Mouse (Mus musculus) stomach, embryonic 16.5 days (tissue): ENCODE data around the gene Rptor. TPM values are rescaled to one million over a fixed set of nuclear protein-coding genes. Genes with fewer than 3 reads are reported as not detected.
A peak's percentile ranks its signal among the peaks of the same experiment; 100 is the strongest.

Experiments used
- ATAC-seq: fragments of 200-750 bp; cut with Nextera tagmentation; 2 replicates; pipeline ENCODE4 v1.8.0; 2017; ENCODE audit warnings: moderate number of reproducible peaks, moderate TSS enrichment; ENCODE audit not compliant: insufficient read depth, low FRiP score
- H3K27ac ChIP-seq: fragments of 300-500 bp; sonication (generic); 2 replicates; pipeline ENCODE4 v1.5.1; 2014; ENCODE audit warnings: low read length
- H3K27me3 ChIP-seq: fragments of 300-500 bp; sonication (generic); 2 replicates; pipeline ENCODE4 v1.6.1; 2014; ENCODE audit warnings: low read length, control low read depth, mixed read lengths; ENCODE audit not compliant: control insufficient read depth, insufficient read depth
- H3K36me3 ChIP-seq: fragments of 300-500 bp; sonication (generic); 2 replicates; pipeline ENCODE4 v1.6.1; 2014; ENCODE audit warnings: low read length; ENCODE audit not compliant: control insufficient read depth, insufficient read depth
- H3K4me1 ChIP-seq: fragments of 300-500 bp; sonication (generic); 2 replicates; pipeline ENCODE4 v1.6.1; 2014; ENCODE audit warnings: low read length, control low read depth, mixed read lengths; ENCODE audit not compliant: control insufficient read depth, insufficient read depth
- H3K4me2 ChIP-seq: fragments of 300-500 bp; sonication (generic); 2 replicates; pipeline ENCODE4 v1.6.1; 2014; ENCODE audit warnings: low read depth, low read length, mixed read lengths
- H3K4me3 ChIP-seq: fragments of 300-500 bp; sonication (generic); replicated peaks from 2 replicates; pipeline ENCODE4 v1.5.1; 2014; ENCODE audit warnings: mild to moderate bottlenecking, low read length
- H3K9ac ChIP-seq: fragments of 300-500 bp; sonication (generic); 2 replicates; pipeline ENCODE4 v1.6.1; 2014; ENCODE audit warnings: low read length
- H3K9me3 ChIP-seq: fragments of 300-500 bp; sonication (generic); replicated peaks from 2 replicates; pipeline ENCODE4 v1.6.1; 2016; ENCODE audit warnings: low read length, control low read depth; ENCODE audit not compliant: control insufficient read depth
- WGBS: fragments of 180-500 bp; shearing (Covaris S2); extraction: QIAGEN DNeasy Blood & Tissue Kit; methylation state at CpG from one replicate; pipeline ENCODE4 v1.1.7; 2014; 5-methylcytosine and 5-hydroxymethylcytosine counted together
- polyA plus RNA-seq: library from polyadenylated mRNA; unstranded; fragments of >200 nt; fragmentation: Nextera tagmentation; extraction: Ambion mirVana; gene quantifications from 2 replicates; pipeline ENCODE4 v1.2.1, GENCODE M21; 2015

The Rptor gene
- polyA plus RNA-seq, 1 experiment from 2014 or later = 6.1 TPM

GRCm38 (mm10) chr11:119912845-119913244 lies 310.1 kb downstream of the Rptor start:
- no peaks in the 10 kb centered on the region for H3K27me3 ChIP-seq
- peak overlapping the region; percentile 90 for H3K4me3 ChIP-seq
- H3K27ac ChIP-seq = peak overlapping the region; percentile 84; the same call in 1 of the 2 replicates
- WGBS = 13% methylated on average over 7 of the region's 7 CpGs
- H3K9ac ChIP-seq = peak overlapping the region; percentile 95
- peaks cover 30% of the 10 kb centered on the region for H3K4me1 ChIP-seq
- H3K36me3 ChIP-seq = 0 out of 2 replicates have a peak, but pooled peaks cover 8% of the 10 kb centered on the region
- H3K9me3 ChIP-seq = no peaks in the 10 kb centered on the region
- no peak for ATAC-seq
- H3K4me2 ChIP-seq = peak overlapping the region; percentile 64

GRCm38 (mm10) chr11:119913291-119913934 lies 310.7 kb downstream of the Rptor start, which contains the start of gene Chmp6:
Chmp6 (plus strand) TSS chr11:119913441.
- under 1% methylated on average over 48 of the region's 48 CpGs for WGBS

GRCm38 (mm10) chr11:119913935-119914314 lies 311.2 kb downstream of the Rptor start:
- peak overlapping the region; percentile 84 for H3K27ac ChIP-seq

More at GRCm38 (mm10) chr11:119913291-119913934, 310.7 kb downstream of the Rptor start, which contains the start of gene Chmp6:
- Histone ChIP-seq H3K4me2 (peak within 1 kb of the TSS; percentile 64), H3K27ac (peak within 1 kb of the TSS; percentile 84), H3K9ac (peak within 1 kb of the TSS; percentile 95), H3K4me3 (peak within 1 kb of the TSS; percentile 90), H3K36me3 (peaks cover 14% of the 10 kb centered on the region; the same call in 1 of the 2 replicates), H3K9me3 (no peaks in the 10 kb centered on the region), H3K4me1 (peaks cover 30% of the 10 kb centered on the region), H3K27me3 (no peaks in the 10 kb centered on the region)
- peak; percentile 74 for ATAC-seq

GRCm38 (mm10) chr11:119914381-119914780 lies 311.7 kb downstream of the Rptor start:
- H3K27ac ChIP-seq = peak overlapping the region; percentile 84
- H3K9ac ChIP-seq = peak overlapping the region; percentile 95
- no peaks in the 10 kb centered on the region for H3K27me3 ChIP-seq
- peak overlapping the region; percentile 90 for H3K4me3 ChIP-seq
- H3K36me3 ChIP-seq = peaks cover 20% of the 10 kb centered on the region; the same call in 1 of the 2 replicates
- H3K4me2 ChIP-seq = peak overlapping the region; percentile 64
- peaks cover 30% of the 10 kb centered on the region for H3K4me1 ChIP-seq
- H3K9me3 ChIP-seq = no peaks in the 10 kb centered on the region
- WGBS = 11% methylated on average over 4 of the region's 4 CpGs
- no peak for ATAC-seq

More at GRCm38 (mm10) chr11:119913935-119914314, 311.2 kb downstream of the Rptor start:
- H3K4me1 ChIP-seq = peaks cover 30% of the 10 kb centered on the region
- peak overlapping the region; percentile 95 for H3K9ac ChIP-seq
- peaks cover 15% of the 10 kb centered on the region; the same call in 1 of the 2 replicates for H3K36me3 ChIP-seq
- ATAC-seq = peak; percentile 10; the same call in 1 of the 2 replicates
- no peaks in the 10 kb centered on the region for H3K27me3 ChIP-seq
- under 1% methylated on average over 26 of the region's 26 CpGs for WGBS
- H3K9me3 ChIP-seq = no peaks in the 10 kb centered on the region
- H3K4me3 ChIP-seq = peak overlapping the region; percentile 90
- peak overlapping the region; percentile 64 for H3K4me2 ChIP-seq

GRCm38 (mm10) chr11:119915666-119916065 lies 313.0 kb downstream of the Rptor start:
- H3K4me1 ChIP-seq = peaks cover 30% of the 10 kb centered on the region
- H3K9me3 ChIP-seq = no peaks in the 10 kb centered on the region
- peak overlapping the region; percentile 56 for H3K9ac ChIP-seq
- no peak for ATAC-seq
- H3K4me2 ChIP-seq = peak overlapping the region; percentile 64
- no peak overlapping the region for H3K4me3 ChIP-seq
- 73% methylated on average over 9 of the region's 9 CpGs for WGBS
- H3K27ac ChIP-seq = peak overlapping the region; percentile 75
- H3K27me3 ChIP-seq = no peaks in the 10 kb centered on the region
- peaks cover 22% of the 10 kb centered on the region; the same call in 1 of the 2 replicates for H3K36me3 ChIP-seq

- no peak overlapping the region for H3K4me3 ChIP-seq
- 73% methylated on average over 15 of the region's 15 CpGs for WGBS
- H3K4me2 ChIP-seq = peak overlapping the region; percentile 64; the same call in 1 of the 2 replicates
- no peaks in the 10 kb centered on the region for H3K27me3 ChIP-seq
- peaks cover 22% of the 10 kb centered on the region; the same call in 1 of the 2 replicates for H3K36me3 ChIP-seq
- peaks cover 30% of the 10 kb centered on the region for H3K4me1 ChIP-seq
- ATAC-seq = peak; percentile 32
- no peaks in the 10 kb centered on the region for H3K9me3 ChIP-seq
- peak overlapping the region; percentile 56 for H3K9ac ChIP-seq
- H3K27ac ChIP-seq = peak overlapping the region; percentile 75
Observed at GRCm38 (mm10) chr11:119916102-119916790, 313.5 kb downstream of the Rptor start.

- Histone ChIP-seq H3K27me3 (no peaks in the 10 kb centered on the region), H3K4me3 (no peak overlapping the region), H3K9me3 (no peaks in the 10 kb centered on the region), H3K27ac (peak overlapping the region; percentile 75; the same call in 1 of the 2 replicates), H3K9ac (no peak overlapping the region), H3K36me3 (peaks cover 22% of the 10 kb centered on the region; the same call in 1 of the 2 replicates), H3K4me1 (peaks cover 30% of the 10 kb centered on the region), H3K4me2 (no peak overlapping the region)
- WGBS = 86% methylated on average over 21 of the region's 21 CpGs
- ATAC-seq = no peak
Observed at GRCm38 (mm10) chr11:119916834-119917469, 314.2 kb downstream of the Rptor start.

GRCm38 (mm10) chr11:119918521-119918920 lies 315.8 kb downstream of the Rptor start:
- H3K4me1 ChIP-seq = peaks cover 25% of the 10 kb centered on the region
- H3K4me3 ChIP-seq = no peak overlapping the region
- no peak overlapping the region for H3K9ac ChIP-seq
- H3K9me3 ChIP-seq = no peaks in the 10 kb centered on the region
- 90% methylated on average over 7 of the region's 7 CpGs for WGBS
- H3K36me3 ChIP-seq = peaks cover 22% of the 10 kb centered on the region; the same call in 1 of the 2 replicates
- ATAC-seq = no peak
- no peak overlapping the region for H3K27ac ChIP-seq
- H3K4me2 ChIP-seq = no peak overlapping the region
- H3K27me3 ChIP-seq = no peaks in the 10 kb centered on the region
